Mouse (Mus musculus) kidney, postnatal 10 days (tissue): ENCODE data around the gene Lmcd1.

ENCODE experiments used
- DNase-seq: peaks from one replicate; pipeline ENCODE4 v3.0.0; 2021; ENCODE audit warnings: mixed read lengths

Gene Lmcd1

GRCm38 (mm10) chr6:112288271-112288670 lies 14.7 kb downstream of the Lmcd1 start:
- peak; percentile 30 for DNase-seq

DNA sequence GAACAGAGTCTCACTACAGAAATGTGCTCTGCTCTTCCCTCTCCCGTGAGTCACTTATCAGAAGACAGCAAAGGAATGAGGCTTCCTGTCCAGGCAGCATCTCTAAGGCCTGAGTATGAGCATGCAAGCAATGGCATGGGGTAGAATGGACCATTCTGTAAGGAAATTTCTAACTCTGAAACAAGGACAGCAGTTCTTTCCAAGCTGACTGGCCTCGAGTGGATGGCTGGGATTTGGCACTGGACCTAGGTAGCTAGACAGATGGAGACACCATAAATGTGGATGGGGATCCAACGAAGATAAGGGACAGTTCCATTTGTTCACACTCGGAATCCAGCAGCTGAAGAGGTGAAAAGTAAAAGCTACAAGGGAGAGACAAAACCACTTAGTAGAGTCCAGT lies 17.6 kb downstream of the Lmcd1 start:
- DNase-seq: no peak

DNA sequence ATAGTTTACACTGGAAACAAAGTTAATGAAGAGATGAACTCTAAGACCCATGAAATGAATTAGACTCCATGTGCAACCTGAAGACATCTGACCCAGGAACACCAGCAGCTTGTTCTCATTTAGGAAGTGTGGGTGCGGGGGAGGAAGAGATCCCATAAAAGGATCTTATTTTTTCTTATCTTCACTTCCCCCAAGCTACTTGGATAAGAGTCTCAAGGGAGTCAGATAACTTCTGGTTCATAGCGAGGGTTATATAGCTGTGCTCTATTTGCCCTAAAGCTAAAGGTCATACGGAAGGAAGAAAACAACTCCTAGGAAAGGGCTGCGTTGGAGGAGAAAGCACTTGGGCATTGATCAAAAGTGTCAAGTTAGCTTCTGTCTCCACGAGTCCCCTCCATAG lies 19.8 kb downstream of the Lmcd1 start:
- peak; percentile 34 for DNase-seq

DNA sequence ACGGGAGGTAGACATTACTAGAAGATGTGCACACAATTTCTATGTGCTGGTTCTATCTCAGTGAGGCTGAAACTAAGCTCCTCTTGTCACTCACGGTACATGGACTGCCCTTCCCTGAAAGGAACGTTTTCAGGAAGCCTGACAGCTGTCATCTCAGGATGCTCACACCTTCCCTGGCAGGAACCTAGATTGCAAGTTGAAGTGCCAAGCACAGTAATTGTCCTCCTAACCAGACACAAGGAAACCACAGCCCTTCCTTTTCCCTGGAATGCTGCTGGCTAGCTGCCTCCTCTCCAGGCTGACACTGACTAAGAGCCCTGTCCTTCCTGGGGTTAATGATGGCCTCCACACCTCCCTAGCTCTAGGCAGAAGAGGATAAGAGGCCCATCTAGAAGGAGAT lies 21.7 kb downstream of the Lmcd1 start:
- DNase-seq: peak; percentile 58

- no peak for DNase-seq
These were observed 26.6 kb downstream of the Lmcd1 start for GRCm38 (mm10) chr6:112300146-112300545.

DNA sequence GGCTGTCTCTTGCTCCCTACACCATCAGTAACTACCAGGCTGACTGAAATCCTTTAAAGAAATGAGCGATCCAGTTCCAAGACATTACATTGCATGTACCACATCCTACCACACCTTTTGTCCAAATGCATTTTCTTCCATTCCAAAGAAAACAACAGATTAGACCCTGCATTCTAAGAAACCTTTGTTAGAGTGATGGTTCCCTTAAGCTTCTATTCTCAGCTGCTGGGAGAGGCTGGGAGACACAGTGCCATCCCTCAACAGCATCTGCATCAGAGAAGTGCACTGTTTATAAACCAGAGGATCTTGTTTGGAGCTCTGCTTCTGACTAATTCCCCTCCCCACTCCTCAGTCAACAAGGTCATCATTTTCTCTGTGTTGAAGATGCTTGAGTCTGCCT lies 27.1 kb downstream of the Lmcd1 start:
- no peak for DNase-seq

DNA sequence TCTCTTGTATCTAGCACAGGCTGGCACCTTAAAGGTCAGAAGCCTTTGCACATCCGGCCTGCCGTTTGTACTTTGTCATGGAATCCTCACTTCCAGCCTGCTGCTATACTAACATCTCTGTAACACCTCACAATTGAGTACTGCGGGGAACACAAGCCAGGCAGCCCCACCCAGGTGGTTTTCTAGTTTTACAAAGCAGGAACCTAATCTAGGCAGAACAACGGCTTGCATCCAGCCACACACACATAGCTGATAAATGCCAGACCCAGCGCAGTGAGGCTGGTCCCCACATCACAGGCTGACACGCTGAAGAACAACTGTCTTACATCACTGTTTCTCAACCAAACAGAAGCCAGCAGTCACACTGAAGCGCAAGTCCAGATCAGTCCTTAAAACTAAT lies 28.7 kb downstream of the Lmcd1 start:
- no peak for DNase-seq

GRCm38 (mm10) chr6:112302814-112303383 lies 29.3 kb downstream of the Lmcd1 start:
- DNase-seq: no peak

GRCm38 (mm10) chr6:112304751-112305150 lies 31.2 kb downstream of the Lmcd1 start:
- DNase-seq: peak; percentile 61

DNA sequence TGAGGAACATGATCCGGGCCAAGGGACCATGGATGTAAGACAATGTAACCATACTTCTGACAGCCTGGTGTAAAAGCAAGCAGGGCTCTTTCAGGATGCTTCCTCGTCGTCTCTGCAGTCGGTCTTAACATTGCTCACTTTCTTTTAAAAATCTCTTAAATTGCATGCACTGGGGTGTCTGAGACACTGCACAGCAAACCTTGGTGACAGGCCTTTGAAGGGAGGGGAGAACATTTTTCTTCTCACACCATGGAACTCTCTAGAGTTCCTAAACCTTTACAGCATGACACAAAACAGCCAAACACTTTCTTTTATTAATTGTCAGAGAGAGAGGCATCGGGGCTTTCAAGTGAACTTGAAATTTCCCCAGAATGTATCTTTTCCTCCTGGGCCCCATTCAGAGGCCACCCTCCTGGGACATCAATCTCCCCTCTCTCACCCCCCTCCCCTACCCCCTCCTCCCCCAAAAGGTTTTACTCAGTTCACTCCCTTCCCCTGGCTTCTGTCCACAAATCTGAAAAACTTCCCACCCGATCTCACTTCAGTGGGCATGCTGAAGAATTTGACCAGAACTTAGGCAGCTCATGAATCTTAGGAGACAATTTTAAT lies 35.9 kb downstream of the Lmcd1 start:
- no peak for DNase-seq

- DNase-seq: peak; percentile 36
These were observed 37.8 kb downstream of the Lmcd1 start for GRCm38 (mm10) chr6:112311385-112311784.

GRCm38 (mm10) chr6:112319449-112319848 lies 45.9 kb downstream of the Lmcd1 start:
- DNase-seq: no peak

DNA sequence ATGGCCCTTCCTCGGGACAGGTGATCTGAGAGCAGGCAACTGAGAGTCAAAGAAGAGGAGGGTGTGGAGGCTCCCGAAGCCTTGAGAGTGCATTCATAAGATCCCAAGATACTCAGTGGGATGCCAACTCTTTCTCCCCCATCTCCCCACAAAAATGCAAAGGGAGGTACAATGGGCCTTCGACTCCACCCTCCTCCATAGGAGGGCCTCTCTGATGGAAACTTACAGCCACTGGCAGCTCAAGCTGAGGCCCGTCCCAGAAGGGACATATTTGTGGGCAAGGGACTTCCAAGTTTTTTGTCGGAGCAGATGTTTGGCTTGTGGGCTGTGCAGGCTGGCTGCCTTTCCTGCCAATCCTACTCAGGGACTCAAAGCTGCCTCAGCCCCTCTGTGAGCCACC lies 47.1 kb downstream of the Lmcd1 start:
- no peak for DNase-seq

GRCm38 (mm10) chr6:112322916-112323315 lies 49.4 kb downstream of the Lmcd1 start:
- DNase-seq: no peak

- peak; percentile 6 for DNase-seq
These were observed 51.7 kb downstream of the Lmcd1 start for GRCm38 (mm10) chr6:112325213-112325612.

GRCm38 (mm10) chr6:112327793-112328192 lies 54.2 kb downstream of the Lmcd1 start:
- DNase-seq: peak; percentile 65

- DNase-seq: no peak
These were observed 57.1 kb downstream of the Lmcd1 start for GRCm38 (mm10) chr6:112330520-112331222.

GRCm38 (mm10) chr6:112331223-112331598 lies 57.7 kb downstream of the Lmcd1 start:
- no peak for DNase-seq

DNA sequence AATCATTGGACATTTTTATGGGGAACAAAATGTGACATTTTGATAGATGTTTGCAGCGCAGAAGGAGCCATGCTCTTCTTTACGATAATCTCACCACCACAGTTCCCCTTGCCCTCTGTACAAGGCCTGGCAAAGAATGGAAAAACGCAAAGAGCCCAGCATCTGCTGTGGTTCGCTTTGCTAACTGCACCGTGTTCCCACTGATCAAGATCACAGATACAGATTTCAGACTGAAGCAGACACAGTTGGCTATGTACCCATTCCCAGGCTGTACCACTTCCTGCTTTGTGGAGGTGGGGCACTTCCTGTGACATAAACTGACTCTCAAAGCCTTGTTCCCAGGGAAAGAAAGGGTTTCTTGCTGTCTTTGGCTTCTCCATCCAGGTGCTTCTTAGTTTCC lies 60.4 kb downstream of the Lmcd1 start:
- no peak for DNase-seq

DNA sequence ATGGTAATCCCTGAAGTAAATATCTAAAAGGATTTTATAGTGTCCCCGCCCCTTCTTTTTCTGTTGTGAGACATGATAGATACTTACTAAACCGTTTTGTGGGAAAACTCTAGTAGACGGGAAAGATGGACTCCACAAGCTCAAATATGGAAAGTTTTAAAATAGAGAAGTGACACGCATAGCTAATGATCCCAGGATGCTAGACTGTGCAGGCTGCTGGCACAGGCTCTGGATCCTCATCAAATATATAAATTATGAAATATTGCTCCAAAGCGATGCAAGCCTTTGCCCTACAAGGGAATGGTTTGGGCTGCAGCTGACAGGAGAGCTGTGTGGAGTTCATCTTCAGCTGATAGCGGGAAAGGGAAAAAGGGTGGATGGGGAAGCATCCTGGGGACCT lies 64.1 kb downstream of the Lmcd1 start:
- no peak for DNase-seq

- DNase-seq: no peak
These were observed 65.5 kb downstream of the Lmcd1 start for GRCm38 (mm10) chr6:112339016-112339415.

DNA sequence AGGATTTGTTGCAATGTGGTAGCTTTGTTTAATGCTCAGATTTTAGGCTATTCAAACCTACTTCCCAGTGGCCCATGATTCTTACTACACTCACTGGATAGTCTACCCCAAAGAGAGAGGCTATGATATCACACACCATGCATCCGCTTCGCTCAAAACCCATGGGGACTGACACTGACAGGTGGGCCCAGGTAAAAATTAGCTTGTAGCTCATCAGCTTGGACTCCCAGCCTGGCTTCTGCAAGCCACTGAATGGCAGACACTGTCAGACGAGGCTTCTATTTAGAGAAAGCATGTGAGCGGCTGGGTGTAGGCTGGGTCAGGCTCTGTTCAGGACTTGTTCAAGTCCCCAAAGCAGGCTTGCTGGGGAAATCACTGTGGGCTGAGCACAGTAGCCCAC lies 76.9 kb downstream of the Lmcd1 start:
- no peak for DNase-seq

DNA sequence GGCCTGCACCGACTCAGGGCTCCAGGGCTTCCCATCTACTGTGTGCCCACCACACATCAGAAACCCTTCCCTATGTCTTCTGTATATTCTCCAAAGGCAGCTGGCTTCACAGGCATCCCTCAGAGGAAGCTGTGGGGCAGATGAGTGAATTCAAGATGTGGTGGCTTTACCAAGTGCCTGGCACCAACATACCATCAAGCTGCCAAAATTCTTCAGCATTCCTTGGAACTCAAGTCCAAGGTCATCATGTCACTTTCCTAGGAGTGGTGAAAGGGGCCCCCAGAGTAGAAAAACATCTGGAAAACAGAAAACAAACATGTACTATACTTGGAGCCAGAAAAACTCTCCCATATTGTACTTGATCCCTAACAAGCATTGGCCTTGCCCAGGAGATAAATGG lies 85.8 kb downstream of the Lmcd1 start:
- DNase-seq: no peak

DNA sequence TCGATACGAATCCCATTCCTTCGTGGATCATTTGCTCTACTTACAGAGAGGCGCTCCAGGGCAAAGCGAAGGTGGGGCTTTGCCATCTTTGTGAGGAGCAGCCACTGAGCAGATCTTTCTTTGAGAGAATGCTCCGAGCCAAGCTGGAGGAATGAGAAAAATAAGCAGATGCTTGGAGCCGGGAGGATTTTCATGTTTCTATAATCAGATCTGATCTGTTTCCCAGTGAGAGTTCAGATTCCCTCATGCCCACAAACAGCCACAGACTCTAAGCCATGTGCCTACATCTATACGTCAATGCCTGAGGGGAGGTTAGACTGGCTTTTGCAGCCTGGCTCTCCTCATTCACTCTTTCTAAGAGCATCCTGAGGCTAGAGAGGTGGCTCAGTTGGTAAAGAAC lies 87.1 kb downstream of the Lmcd1 start:
- DNase-seq: no peak
